Mouse (Mus musculus): ENCODE data around the gene Zfp13. TPM values are rescaled to one million over a fixed set of nuclear protein-coding genes. Genes with fewer than 3 reads are reported as not detected.

Gene Zfp13
- polyA plus RNA-seq, 1 experiment from 2014 or later, result 25.5 TPM

- H3K9ac ChIP-seq (replicated peaks), result 0 out of 2 replicates have a peak overlapping the region, but pooled peaks have one; percentile 1
- WGBS, result 6% methylated on average over 9 of the region's 9 CpGs
- H3K4me2 ChIP-seq, result peak overlapping the region; percentile 74
- no peak for ATAC-seq (ENCODE audit: insufficient number of reproducible peaks, insufficient read depth, low FRiP score, low TSS enrichment, low read depth)
- no peaks in the 10 kb centered on the region for H3K9me3 ChIP-seq
- H3K36me3 ChIP-seq, result peaks cover 5% of the 10 kb centered on the region; the same call in 1 of the 2 replicates
- H3K4me1 ChIP-seq (replicated peaks), result peaks cover 8% of the 10 kb centered on the region
- no peaks in the 10 kb centered on the region for H3K27me3 ChIP-seq
- no peak overlapping the region for H3K27ac ChIP-seq
- peak overlapping the region; percentile 57 for H3K4me3 ChIP-seq (replicated peaks)
Measured at GRCm38 (mm10) chr17:23549441-23549840, 49.8 kb downstream of the Zfp13 start.

- no peak for ATAC-seq (ENCODE audit: insufficient number of reproducible peaks, insufficient read depth, low FRiP score, low TSS enrichment, low read depth)
- Histone ChIP-seq H3K9me3 (no peaks in the 10 kb centered on the region), H3K27me3 (no peaks in the 10 kb centered on the region), H3K4me1 (replicated peaks) (peaks cover 8% of the 10 kb centered on the region), H3K4me3 (replicated peaks) (peak overlapping the region; percentile 57), H3K27ac (no peak overlapping the region), H3K36me3 (no peaks in the 10 kb centered on the region), H3K4me2 (peak overlapping the region; percentile 74), H3K9ac (replicated peaks) (no peak overlapping the region)
- 1% methylated on average over 15 of the region's 15 CpGs for WGBS
Measured at GRCm38 (mm10) chr17:23548615-23549014, 50.7 kb downstream of the Zfp13 start.

- no peak for ATAC-seq (ENCODE audit: insufficient number of reproducible peaks, insufficient read depth, low FRiP score, low TSS enrichment, low read depth)
- no peaks in the 10 kb centered on the region for H3K36me3 ChIP-seq
- peaks cover 2% of the 10 kb centered on the region; the same call in 1 of the 2 replicates for H3K27me3 ChIP-seq
- no peaks in the 10 kb centered on the region for H3K9me3 ChIP-seq
- H3K27ac ChIP-seq, result no peak overlapping the region
- H3K4me3 ChIP-seq (replicated peaks), result peak overlapping the region; percentile 61; the same call in 1 of the 2 replicates
- peaks cover 9% of the 10 kb centered on the region for H3K4me1 ChIP-seq (replicated peaks)
- 48% methylated on average over 11 of the region's 11 CpGs for WGBS
- H3K9ac ChIP-seq (replicated peaks), result no peak overlapping the region
- peak overlapping the region; percentile 61; the same call in 1 of the 2 replicates for H3K4me2 ChIP-seq
Measured at GRCm38 (mm10) chr17:23547681-23548443, 51.4 kb downstream of the Zfp13 start.

- Histone ChIP-seq H3K27me3 (peaks cover 2% of the 10 kb centered on the region; the same call in 1 of the 2 replicates), H3K27ac (peak overlapping the region; percentile 62; the same call in 1 of the 2 replicates), H3K9me3 (no peaks in the 10 kb centered on the region), H3K9ac (replicated peaks) (peak overlapping the region; percentile 44), H3K36me3 (no peaks in the 10 kb centered on the region), H3K4me3 (replicated peaks) (peak overlapping the region; percentile 61), H3K4me2 (peak overlapping the region; percentile 61), H3K4me1 (replicated peaks) (peaks cover 17% of the 10 kb centered on the region)
- under 1% methylated on average over 42 of the region's 42 CpGs for WGBS
- ATAC-seq (ENCODE audit: insufficient number of reproducible peaks, insufficient read depth, low FRiP score, low TSS enrichment, low read depth), result 0 out of 2 replicates have a peak, but pooled peaks have one; percentile 22
Measured at GRCm38 (mm10) chr17:23546702-23547505, 52.4 kb downstream of the Zfp13 start.

GRCm38 (mm10) chr17:23546333-23546701, 53.0 kb downstream of the Zfp13 start:
- Histone ChIP-seq H3K27ac (no peak overlapping the region), H3K9me3 (no peaks in the 10 kb centered on the region), H3K4me2 (peak overlapping the region; percentile 61), H3K4me3 (replicated peaks) (peak overlapping the region; percentile 61), H3K4me1 (replicated peaks) (peaks cover 18% of the 10 kb centered on the region), H3K36me3 (no peaks in the 10 kb centered on the region), H3K27me3 (peaks cover 7% of the 10 kb centered on the region; the same call in 1 of the 2 replicates), H3K9ac (replicated peaks) (peak overlapping the region; percentile 44)
- WGBS, result 2% methylated on average over 20 of the region's 20 CpGs
- ATAC-seq (ENCODE audit: insufficient number of reproducible peaks, insufficient read depth, low FRiP score, low TSS enrichment, low read depth), result peak; percentile 44; the same call in 1 of the 2 replicates

- WGBS, result 16% methylated on average over 6 of the region's 6 CpGs
- H3K4me3 ChIP-seq (replicated peaks), result peak overlapping the region; percentile 61; the same call in 1 of the 2 replicates
- no peaks in the 10 kb centered on the region for H3K36me3 ChIP-seq
- H3K9ac ChIP-seq (replicated peaks), result no peak overlapping the region
- peaks cover 14% of the 10 kb centered on the region; the same call in 1 of the 2 replicates for H3K4me1 ChIP-seq (replicated peaks)
- no peak overlapping the region for H3K27ac ChIP-seq
- ATAC-seq (ENCODE audit: insufficient number of reproducible peaks, insufficient read depth, low FRiP score, low TSS enrichment, low read depth), result no peak
- H3K4me2 ChIP-seq, result no peak overlapping the region
- no peaks in the 10 kb centered on the region for H3K9me3 ChIP-seq
- peaks cover 12% of the 10 kb centered on the region; the same call in 1 of the 2 replicates for H3K27me3 ChIP-seq
Measured at GRCm38 (mm10) chr17:23545841-23546240, 53.4 kb downstream of the Zfp13 start.

- peaks cover 22% of the 10 kb centered on the region for H3K27me3 ChIP-seq
- no peak overlapping the region for H3K9ac ChIP-seq (replicated peaks)
- WGBS, result 94% methylated on average over 1 of the region's 1 CpGs
- no peaks in the 10 kb centered on the region for H3K36me3 ChIP-seq
- no peak overlapping the region for H3K4me3 ChIP-seq (replicated peaks)
- no peaks in the 10 kb centered on the region for H3K9me3 ChIP-seq
- peaks cover 14% of the 10 kb centered on the region; the same call in 1 of the 2 replicates for H3K4me1 ChIP-seq (replicated peaks)
- no peak overlapping the region for H3K27ac ChIP-seq
- no peak overlapping the region for H3K4me2 ChIP-seq
- no peak for ATAC-seq (ENCODE audit: insufficient number of reproducible peaks, insufficient read depth, low FRiP score, low TSS enrichment, low read depth)
Measured at GRCm38 (mm10) chr17:23544766-23545165, 54.5 kb downstream of the Zfp13 start.

GRCm38 (mm10) chr17:23543983-23544382, 55.3 kb downstream of the Zfp13 start:
- no peaks in the 10 kb centered on the region for H3K9me3 ChIP-seq
- no peak overlapping the region for H3K9ac ChIP-seq (replicated peaks)
- no peak overlapping the region for H3K27ac ChIP-seq
- no peaks in the 10 kb centered on the region for H3K36me3 ChIP-seq
- WGBS, result 76% methylated on average over 4 of the region's 4 CpGs
- H3K4me1 ChIP-seq (replicated peaks), result peaks cover 14% of the 10 kb centered on the region; the same call in 1 of the 2 replicates
- peaks cover 29% of the 10 kb centered on the region for H3K27me3 ChIP-seq
- no peak overlapping the region for H3K4me3 ChIP-seq (replicated peaks)
- no peak overlapping the region for H3K4me2 ChIP-seq
- no peak for ATAC-seq (ENCODE audit: insufficient number of reproducible peaks, insufficient read depth, low FRiP score, low TSS enrichment, low read depth)

- Histone ChIP-seq H3K4me2 (no peak overlapping the region), H3K27me3 (peaks cover 36% of the 10 kb centered on the region), H3K9me3 (no peaks in the 10 kb centered on the region), H3K4me1 (replicated peaks) (peaks cover 14% of the 10 kb centered on the region; the same call in 1 of the 2 replicates), H3K36me3 (no peaks in the 10 kb centered on the region), H3K27ac (no peak overlapping the region), H3K4me3 (replicated peaks) (no peak overlapping the region), H3K9ac (replicated peaks) (no peak overlapping the region)
- ATAC-seq (ENCODE audit: insufficient number of reproducible peaks, insufficient read depth, low FRiP score, low TSS enrichment, low read depth), result no peak
- 13% methylated on average over 5 of the region's 5 CpGs for WGBS
Measured at GRCm38 (mm10) chr17:23543325-23543724, 56.0 kb downstream of the Zfp13 start.

- ATAC-seq (ENCODE audit: insufficient number of reproducible peaks, insufficient read depth, low FRiP score, low TSS enrichment, low read depth), result no peak
- Histone ChIP-seq H3K4me3 (replicated peaks) (no peak overlapping the region), H3K9me3 (no peaks in the 10 kb centered on the region), H3K36me3 (no peaks in the 10 kb centered on the region), H3K9ac (replicated peaks) (no peak overlapping the region), H3K27me3 (peaks cover 40% of the 10 kb centered on the region), H3K27ac (no peak overlapping the region), H3K4me1 (replicated peaks) (peaks cover 17% of the 10 kb centered on the region), H3K4me2 (peak overlapping the region; percentile 48; the same call in 1 of the 2 replicates)
- 43% methylated on average over 4 of the region's 4 CpGs for WGBS
Measured at GRCm38 (mm10) chr17:23542835-23543234, 56.5 kb downstream of the Zfp13 start.
